In the genomic region with DNA sequence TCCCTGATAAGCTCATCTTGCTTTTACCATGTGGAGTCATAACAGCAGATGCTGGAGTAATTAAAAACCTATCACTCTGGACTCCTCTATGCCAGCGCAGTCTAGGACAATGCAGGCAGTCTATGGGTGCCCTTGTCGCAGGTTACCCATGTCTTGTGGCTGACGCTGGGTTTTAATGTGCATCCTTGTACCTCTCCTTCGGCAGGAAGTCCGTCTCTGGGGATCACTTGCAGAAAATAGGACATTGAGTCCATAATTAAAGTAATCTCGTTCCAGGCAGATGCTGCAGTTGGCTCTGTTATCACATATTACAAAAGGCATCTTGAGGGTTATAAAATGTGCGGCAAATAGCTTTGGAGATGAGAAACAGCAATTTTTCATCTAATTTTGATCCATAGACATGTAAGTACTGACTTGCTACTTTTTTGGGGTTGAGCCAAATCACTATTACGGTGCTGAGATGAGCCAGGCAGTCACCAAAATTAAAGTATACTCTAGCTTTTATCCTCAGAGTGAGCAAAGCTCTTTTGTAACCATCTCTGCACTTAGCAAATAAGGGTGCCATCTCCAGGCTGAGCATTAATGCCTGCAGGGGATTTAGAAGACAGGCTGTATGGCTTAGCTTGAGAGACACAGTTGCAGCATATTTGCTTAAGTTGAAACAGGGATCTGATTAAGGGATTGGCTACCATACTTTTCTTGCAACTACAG, we compare ENCODE assay signal across 12 mouse cellular contexts.
A peak's percentile ranks its signal among the peaks of the same experiment; 100 is the strongest.
DNase-seq lines count a peak whose midpoint lies in the region; ATAC-seq lines count a peak whose summit lies in the region.
"Had no signal": no experiment of that assay in that cellular context is flagged by ENCODE, and none has a peak within 500 bp of the region (broad histone marks: within the 10 kb centered on the region; RNA-seq: fewer than 3 reads in every experiment).

No protein-coding gene starts in this region.

- 0 out of 2 replicates have a peak, but pooled peaks have one; percentile 26 for ATAC-seq in forebrain, embryonic 15.5 days (replicated peaks)
- ATAC-seq in forebrain, embryonic 12.5 days (ENCODE audit: low FRiP score): no peak
- peak; percentile 37; the same call in 1 of the 2 replicates for ATAC-seq in midbrain, embryonic 14.5 days (ENCODE audit: low FRiP score, low TSS enrichment)
- ATAC-seq: intestine, embryonic 15.5 days; liver, embryonic 12.5 days had no signal

- H3K9me3 ChIP-seq in forebrain, embryonic 15.5 days: no peaks in the 10 kb centered on the region
- no peaks in the 10 kb centered on the region for H3K9me3 ChIP-seq in forebrain, embryonic 12.5 days
- H3K9me3 ChIP-seq in midbrain, embryonic 14.5 days (ENCODE audit: control insufficient read depth, low read length): no peaks in the 10 kb centered on the region
- H3K9me3 ChIP-seq: intestine, embryonic 15.5 days; liver, embryonic 12.5 days had no signal

- no peak overlapping the region for H3K4me2 ChIP-seq in forebrain, embryonic 15.5 days (replicated peaks)
- H3K4me2 ChIP-seq in forebrain, embryonic 12.5 days: no peak overlapping the region
- H3K4me2 ChIP-seq in midbrain, embryonic 14.5 days (ENCODE audit: low read length): peak overlapping the region; percentile 25
- H3K4me2 ChIP-seq: intestine, embryonic 15.5 days; liver, embryonic 12.5 days had no signal

- no peak overlapping the region for H3K27ac ChIP-seq in forebrain, embryonic 15.5 days (replicated peaks)
- H3K27ac ChIP-seq in forebrain, embryonic 12.5 days: no peak overlapping the region
- H3K27ac ChIP-seq in midbrain, embryonic 14.5 days (replicated peaks; ENCODE audit: low read depth, low read length): peak overlapping the region; percentile 60; the same call in 1 of the 2 replicates
- H3K27ac ChIP-seq: intestine, embryonic 15.5 days; liver, embryonic 12.5 days had no signal

- peak; percentile 10 for DNase-seq in right cerebral cortex, postnatal 25 days
- no peak for DNase-seq in right cerebral cortex, adult 18-20 months
- peak; percentile 61 for DNase-seq in midbrain, embryonic 14.5 days
- peak; percentile 27 for DNase-seq in telencephalon, adult 2 months (ENCODE audit: low read depth, low spot score)
- DNase-seq in adrenal gland, postnatal 25 days: no peak
- no peak for DNase-seq in embryo, embryonic 10.5 days (ENCODE audit: low spot score)
- DNase-seq: kidney, postnatal 25 days; lung, postnatal 10 days had no signal

- H3K36me3 ChIP-seq in forebrain, embryonic 15.5 days: no peaks in the 10 kb centered on the region
- no peaks in the 10 kb centered on the region for H3K36me3 ChIP-seq in forebrain, embryonic 12.5 days (replicated peaks)
- no peaks in the 10 kb centered on the region for H3K36me3 ChIP-seq in midbrain, embryonic 14.5 days (ENCODE audit: control insufficient read depth, insufficient read depth, low read length)
- H3K36me3 ChIP-seq: intestine, embryonic 15.5 days; liver, embryonic 12.5 days had no signal

- no peak overlapping the region for H3K4me3 ChIP-seq in forebrain, embryonic 15.5 days
- no peak overlapping the region for H3K4me3 ChIP-seq in forebrain, embryonic 12.5 days (replicated peaks)
- no peak overlapping the region for H3K4me3 ChIP-seq in midbrain, embryonic 14.5 days (replicated peaks; ENCODE audit: low read depth, low read length)
- H3K4me3 ChIP-seq: intestine, embryonic 15.5 days; liver, embryonic 12.5 days had no signal

- WGBS in forebrain, embryonic 15.5 days: 52% methylated on average over 8 of the region's 8 CpGs
- 78% methylated on average over 8 of the region's 8 CpGs for WGBS in forebrain, embryonic 12.5 days
- WGBS in midbrain, embryonic 14.5 days: 46% methylated on average over 8 of the region's 8 CpGs

- no peaks in the 10 kb centered on the region for H3K27me3 ChIP-seq in forebrain, embryonic 15.5 days
- no peaks in the 10 kb centered on the region for H3K27me3 ChIP-seq in forebrain, embryonic 12.5 days
- no peaks in the 10 kb centered on the region for H3K27me3 ChIP-seq in midbrain, embryonic 14.5 days (ENCODE audit: control insufficient read depth, insufficient read depth, low read length)
- H3K27me3 ChIP-seq: intestine, embryonic 15.5 days; liver, embryonic 12.5 days had no signal

- H3K4me1 ChIP-seq in forebrain, embryonic 15.5 days: peaks cover 4% of the 10 kb centered on the region; the same call in 1 of the 2 replicates
- peaks cover 4% of the 10 kb centered on the region; the same call in 1 of the 2 replicates for H3K4me1 ChIP-seq in forebrain, embryonic 12.5 days
- H3K4me1 ChIP-seq in midbrain, embryonic 14.5 days (ENCODE audit: control insufficient read depth, insufficient read depth, low read length): peaks cover 4% of the 10 kb centered on the region; the same call in 1 of the 2 replicates
- H3K4me1 ChIP-seq: intestine, embryonic 15.5 days; liver, embryonic 12.5 days had no signal

- H3K9ac ChIP-seq in forebrain, embryonic 15.5 days (replicated peaks): no peak overlapping the region
- H3K9ac ChIP-seq in forebrain, embryonic 12.5 days: no peak overlapping the region
- no peak overlapping the region for H3K9ac ChIP-seq in midbrain, embryonic 14.5 days (replicated peaks; ENCODE audit: low read length)
- H3K9ac ChIP-seq: intestine, embryonic 15.5 days; liver, embryonic 12.5 days had no signal

Comparison
In these comparisons a context has a peak if more than half of its experiments do, and no peak if none do; other contexts are left out.
1. DNase-seq: peak in right cerebral cortex, postnatal 25 days (single experiment), midbrain, embryonic 14.5 days (single experiment) and telencephalon, adult 2 months (single experiment); none in right cerebral cortex, adult 18-20 months (single experiment), adrenal gland, postnatal 25 days (single experiment) and embryo, embryonic 10.5 days (single experiment).